Mouse (Mus musculus) megakaryocyte, embryonic 14.5 days (primary cell): ENCODE results near the gene Cxcl1.

ENCODE experiments used
- FLI1 ChIP-seq: IDR thresholded peaks from 2 replicates; pipeline ENCODE4 v1.6.1; 2012; ENCODE audit warnings: low read length, inconsistent platforms, mixed read lengths
- GATA1 ChIP-seq: IDR thresholded peaks from 3 replicates; pipeline ENCODE4 v1.6.1; 2012; ENCODE audit warnings: mixed read lengths, low read length, inconsistent platforms, borderline replicate concordance

DNA sequence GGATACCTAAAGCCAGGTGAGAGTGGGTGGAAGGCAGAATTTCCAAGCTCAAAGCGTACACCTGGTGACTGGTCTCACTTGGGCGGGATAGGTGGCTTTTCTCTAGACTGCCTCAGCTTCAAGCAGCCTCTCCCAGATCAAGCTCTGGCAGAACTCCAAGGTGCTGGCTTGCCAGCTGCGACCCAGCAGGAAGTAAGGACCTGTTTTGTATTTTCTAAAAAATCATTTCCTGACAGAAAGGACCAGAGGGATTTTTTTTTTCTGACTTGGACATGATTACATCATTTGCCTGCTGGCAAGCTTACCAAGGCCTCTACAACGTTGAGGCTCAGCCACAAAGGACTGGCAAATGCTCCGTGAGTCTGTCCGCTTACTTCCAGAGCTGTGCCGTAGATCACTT lies 9.1 kb downstream of the Cxcl1 start:
- TF ChIP-seq GATA1 (no peak), FLI1 (no peak)
